Mouse (Mus musculus): Measurements from ENCODE around the gene Spin1. TPM values are rescaled to one million over a fixed set of nuclear protein-coding genes. Genes with fewer than 3 reads are reported as not detected.
A peak's percentile ranks its signal among the peaks of the same experiment; 100 is the strongest.
"Not testable (repeated sequence)": the region's sequence is repeated elsewhere in the genome, so short reads cannot be mapped to it uniquely, and the experiment has no call there.

Gene Spin1
- 83.7 and 86.4 TPM in 2 replicates for polyA plus RNA-seq (2015; fragmentation: Nextera tagmentation; extraction: Ambion mirVana)

GRCm38 (mm10) chr13:51100233-51101015, at the start of gene Spin1:
Gene Spin1 (plus strand): TSS chr13:51100880.
- Histone ChIP-seq H3K4me3 (replicated peaks) (peak within 1 kb of the TSS; percentile 93), H3K27ac (peak within 1 kb of the TSS; percentile 95), H3K4me2 (peak within 1 kb of the TSS; percentile 87), H3K36me3 (peaks cover 13% of the 10 kb centered on the region; the same call in 1 of the 2 replicates), H3K9ac (peak within 1 kb of the TSS; percentile 94), H3K27me3 (no peaks in the 10 kb centered on the region), H3K4me1 (peaks cover 28% of the 10 kb centered on the region), H3K9me3 (replicated peaks) (0 out of 2 replicates have a peak, but pooled peaks cover 2% of the 10 kb centered on the region)
- under 1% methylated on average over 76 of the region's 85 CpGs for WGBS
- ATAC-seq (replicated peaks; ENCODE audit: low FRiP score), result peak; percentile 91

GRCm38 (mm10) chr13:51051016-51051415, 49.7 kb upstream of the Spin1 start:
- Histone ChIP-seq H3K36me3 (no peaks in the 10 kb centered on the region), H3K9ac (no peak overlapping the region), H3K4me3 (replicated peaks) (no peak overlapping the region), H3K27ac (no peak overlapping the region), H3K4me1 (no peaks in the 10 kb centered on the region), H3K4me2 (no peak overlapping the region), H3K27me3 (no peaks in the 10 kb centered on the region), H3K9me3 (replicated peaks) (no peaks in the 10 kb centered on the region)
- 81% methylated on average over 4 of the region's 4 CpGs for WGBS
- no peak for ATAC-seq (replicated peaks; ENCODE audit: low FRiP score)

GRCm38 (mm10) chr13:51052408-51052807, 48.3 kb upstream of the Spin1 start:
- Histone ChIP-seq H3K27me3 (no peaks in the 10 kb centered on the region), H3K9ac (no peak overlapping the region), H3K36me3 (no peaks in the 10 kb centered on the region), H3K4me2 (no peak overlapping the region), H3K9me3 (replicated peaks) (no peaks in the 10 kb centered on the region), H3K4me3 (replicated peaks) (no peak overlapping the region), H3K27ac (no peak overlapping the region), H3K4me1 (no peaks in the 10 kb centered on the region)
- 86% methylated on average over 3 of the region's 3 CpGs for WGBS
- no peak for ATAC-seq (replicated peaks; ENCODE audit: low FRiP score)

GRCm38 (mm10) chr13:51063024-51063423, 37.7 kb upstream of the Spin1 start:
- Histone ChIP-seq H3K4me3 (replicated peaks) (no peak overlapping the region), H3K9ac (no peak overlapping the region), H3K4me1 (no peaks in the 10 kb centered on the region), H3K36me3 (no peaks in the 10 kb centered on the region), H3K27me3 (no peaks in the 10 kb centered on the region), H3K9me3 (replicated peaks) (no peaks in the 10 kb centered on the region), H3K27ac (no peak overlapping the region), H3K4me2 (no peak overlapping the region)
- ATAC-seq (replicated peaks; ENCODE audit: low FRiP score), result no peak
- 77% methylated on average over 6 of the region's 6 CpGs for WGBS

GRCm38 (mm10) chr13:51063721-51064120, 37.0 kb upstream of the Spin1 start:
- no peaks in the 10 kb centered on the region for H3K4me1 ChIP-seq
- H3K27me3 ChIP-seq, result no peaks in the 10 kb centered on the region
- H3K9ac ChIP-seq, result no peak overlapping the region
- H3K27ac ChIP-seq, result no peak overlapping the region
- no peak overlapping the region for H3K4me2 ChIP-seq
- no peaks in the 10 kb centered on the region for H3K36me3 ChIP-seq
- WGBS, result 88% methylated on average over 1 of the region's 1 CpGs
- no peaks in the 10 kb centered on the region for H3K9me3 ChIP-seq (replicated peaks)
- no peak overlapping the region for H3K4me3 ChIP-seq (replicated peaks)
- ATAC-seq (replicated peaks; ENCODE audit: low FRiP score), result no peak

GRCm38 (mm10) chr13:51064429-51064828, 36.3 kb upstream of the Spin1 start:
- Histone ChIP-seq H3K27me3 (no peaks in the 10 kb centered on the region), H3K36me3 (no peaks in the 10 kb centered on the region), H3K9me3 (replicated peaks) (no peaks in the 10 kb centered on the region), H3K9ac (no peak overlapping the region), H3K4me1 (no peaks in the 10 kb centered on the region), H3K27ac (no peak overlapping the region), H3K4me2 (no peak overlapping the region), H3K4me3 (replicated peaks) (no peak overlapping the region)
- WGBS, result 56% methylated on average over 3 of the region's 3 CpGs
- no peak for ATAC-seq (replicated peaks; ENCODE audit: low FRiP score)

- ATAC-seq (replicated peaks; ENCODE audit: low FRiP score), result 0 out of 2 replicates have a peak, but pooled peaks have one; percentile 43
- WGBS, result 45% methylated on average over 11 of the region's 11 CpGs
- Histone ChIP-seq H3K4me1 (peaks cover 10% of the 10 kb centered on the region), H3K4me3 (replicated peaks) (no peak overlapping the region), H3K9me3 (replicated peaks) (no peaks in the 10 kb centered on the region), H3K27ac (0 out of 2 replicates have a peak overlapping the region, but pooled peaks have one; percentile 22), H3K4me2 (no peak overlapping the region), H3K9ac (no peak overlapping the region), H3K36me3 (no peaks in the 10 kb centered on the region), H3K27me3 (no peaks in the 10 kb centered on the region)
These were observed 29.5 kb upstream of the Spin1 start for GRCm38 (mm10) chr13:51071063-51071680.

GRCm38 (mm10) chr13:51071763-51072276, 28.9 kb upstream of the Spin1 start:
- no peak for ATAC-seq (replicated peaks; ENCODE audit: low FRiP score)
- H3K9ac ChIP-seq, result no peak overlapping the region
- H3K4me3 ChIP-seq (replicated peaks), result no peak overlapping the region
- no peaks in the 10 kb centered on the region for H3K36me3 ChIP-seq
- H3K27me3 ChIP-seq, result no peaks in the 10 kb centered on the region
- 52% methylated on average over 8 of the region's 8 CpGs for WGBS
- no peak overlapping the region for H3K4me2 ChIP-seq
- H3K4me1 ChIP-seq, result peaks cover 10% of the 10 kb centered on the region
- H3K27ac ChIP-seq, result 0 out of 2 replicates have a peak overlapping the region, but pooled peaks have one; percentile 22
- H3K9me3 ChIP-seq (replicated peaks), result no peaks in the 10 kb centered on the region

- ATAC-seq (replicated peaks; ENCODE audit: low FRiP score), result no peak
- no peaks in the 10 kb centered on the region for H3K27me3 ChIP-seq
- no peak overlapping the region for H3K4me2 ChIP-seq
- peaks cover 10% of the 10 kb centered on the region for H3K4me1 ChIP-seq
- H3K9me3 ChIP-seq (replicated peaks), result no peaks in the 10 kb centered on the region
- 89% methylated on average over 16 of the region's 16 CpGs for WGBS
- H3K4me3 ChIP-seq (replicated peaks), result no peak overlapping the region
- no peak overlapping the region for H3K27ac ChIP-seq
- no peaks in the 10 kb centered on the region for H3K36me3 ChIP-seq
- no peak overlapping the region for H3K9ac ChIP-seq
These were observed 27.5 kb upstream of the Spin1 start for GRCm38 (mm10) chr13:51072917-51073843.

- Histone ChIP-seq H3K4me1 (peaks cover 10% of the 10 kb centered on the region), H3K9me3 (replicated peaks) (no peaks in the 10 kb centered on the region), H3K9ac (no peak overlapping the region), H3K27me3 (no peaks in the 10 kb centered on the region), H3K27ac (no peak overlapping the region), H3K36me3 (no peaks in the 10 kb centered on the region), H3K4me3 (replicated peaks) (no peak overlapping the region), H3K4me2 (no peak overlapping the region)
- WGBS, result 69% methylated on average over 6 of the region's 6 CpGs
- no peak for ATAC-seq (replicated peaks; ENCODE audit: low FRiP score)
These were observed 26.5 kb upstream of the Spin1 start for GRCm38 (mm10) chr13:51074081-51074680.

- not testable (repeated sequence) for H3K4me1 ChIP-seq; H3K9me3 ChIP-seq (replicated peaks); H3K4me3 ChIP-seq (replicated peaks); H3K27ac ChIP-seq; H3K9ac ChIP-seq; ATAC-seq (replicated peaks; ENCODE audit: low FRiP score); H3K4me2 ChIP-seq; H3K27me3 ChIP-seq; H3K36me3 ChIP-seq
- 82% methylated on average over 14 of the region's 14 CpGs for WGBS
These were observed 24.5 kb upstream of the Spin1 start for GRCm38 (mm10) chr13:51076191-51076590.
